Mouse (Mus musculus) intestine, embryonic 14.5 days (tissue): Measurements from ENCODE around the gene Ache. TPM values are rescaled to one million over a fixed set of nuclear protein-coding genes. Genes with fewer than 3 reads are reported as not detected.

Experiments used
- ATAC-seq: fragments of 200-750 bp; cut with Nextera tagmentation; replicated peaks from 2 replicates; pipeline ENCODE4 v1.8.0; 2017; ENCODE audit warnings: low read depth, moderate number of reproducible peaks, moderate TSS enrichment, moderate library complexity; ENCODE audit not compliant: low FRiP score, low TSS enrichment
- DNase-seq: peaks from one replicate; pipeline ENCODE4 v3.0.0-alpha.2; 2018; ENCODE audit warnings: low spot score
- H3K27ac ChIP-seq: fragments of 300-500 bp; sonication (generic); 2 replicates; pipeline ENCODE4 v1.5.1; 2014; ENCODE audit warnings: low read depth, mild to moderate bottlenecking, control low read depth
- H3K27me3 ChIP-seq: fragments of 300-500 bp; sonication (generic); replicated peaks from 2 replicates; pipeline ENCODE4 v1.6.1; 2014; ENCODE audit warnings: low read length, control low read depth; ENCODE audit not compliant: control insufficient read depth, insufficient read depth
- H3K36me3 ChIP-seq: fragments of 300-500 bp; sonication (generic); 2 replicates; pipeline ENCODE4 v1.6.1; 2014; ENCODE audit warnings: low read length, control low read depth; ENCODE audit not compliant: control insufficient read depth, insufficient read depth
- H3K4me1 ChIP-seq: fragments of 300-500 bp; sonication (generic); replicated peaks from 2 replicates; pipeline ENCODE4 v1.6.1; 2014; ENCODE audit warnings: low read length, control low read depth, mixed read lengths; ENCODE audit not compliant: control insufficient read depth, insufficient read depth
- H3K4me2 ChIP-seq: fragments of 300-500 bp; sonication (generic); 2 replicates; pipeline ENCODE4 v1.6.1; 2014; ENCODE audit warnings: low read length
- H3K4me3 ChIP-seq: fragments of 300-500 bp; sonication (generic); 2 replicates; pipeline ENCODE4 v1.5.1; 2014; ENCODE audit warnings: low read depth, low read length, control low read depth, mixed read lengths
- H3K9ac ChIP-seq: fragments of 300-500 bp; sonication (generic); 2 replicates; pipeline ENCODE4 v1.6.1; 2014; ENCODE audit warnings: mild to moderate bottlenecking, low read length
- H3K9me3 ChIP-seq: fragments of 300-500 bp; sonication (generic); 2 replicates; pipeline ENCODE4 v1.6.1; 2016; ENCODE audit warnings: low read length, control low read depth; ENCODE audit not compliant: control insufficient read depth
- WGBS: fragments of 180-500 bp; shearing (Covaris S2); extraction: QIAGEN DNeasy Blood & Tissue Kit; methylation state at CpG from one replicate; pipeline ENCODE4 v1.1.7; 2014; 5-methylcytosine and 5-hydroxymethylcytosine counted together
- polyA plus RNA-seq: library from polyadenylated mRNA; unstranded; fragments of >200 nt; fragmentation: Nextera tagmentation; extraction: Ambion mirVana; gene quantifications from 2 replicates; pipeline ENCODE4 v1.2.1, GENCODE M21; 2014

Gene Ache
- polyA plus RNA-seq, 1 experiment from 2014 or later: 13.6 TPM

- H3K27ac ChIP-seq: peak within 1 kb of the TSS; percentile 85
- WGBS: 1% methylated on average over 52 of the region's 52 CpGs
- H3K36me3 ChIP-seq: peaks cover 41% of the 10 kb centered on the region
- H3K9ac ChIP-seq: peak within 1 kb of the TSS; percentile 72
- ATAC-seq (peak; percentile 89), DNase-seq (peak; percentile 94)
- peaks cover 23% of the 10 kb centered on the region for H3K27me3 ChIP-seq
- H3K9me3 ChIP-seq: no peaks in the 10 kb centered on the region
- H3K4me1 ChIP-seq: peaks cover 7% of the 10 kb centered on the region
- peak within 1 kb of the TSS; percentile 55 for H3K4me3 ChIP-seq
- peak within 1 kb of the TSS; percentile 71 for H3K4me2 ChIP-seq
Observed at GRCm38 (mm10) chr5:137293839-137294743, 6.8 kb downstream of the Ache start, which contains the start of gene Ufsp1. TSS of gene Ufsp1 (plus strand) at chr5:137294629.

GRCm38 (mm10) chr5:137294744-137295093 is 7.4 kb downstream of the Ache start:
- Histone ChIP-seq H3K4me1 (peaks cover 5% of the 10 kb centered on the region), H3K27me3 (peaks cover 17% of the 10 kb centered on the region), H3K4me2 (peak overlapping the region; percentile 71), H3K36me3 (peaks cover 47% of the 10 kb centered on the region), H3K27ac (peak overlapping the region; percentile 85), H3K9ac (peak overlapping the region; percentile 72), H3K4me3 (peak overlapping the region; percentile 55), H3K9me3 (no peaks in the 10 kb centered on the region)
- ATAC-seq (peak; percentile 44; the same call in 1 of the 2 replicates), DNase-seq (peak; percentile 72)
- 8% methylated on average over 18 of the region's 18 CpGs for WGBS

- peak overlapping the region; percentile 71 for H3K4me2 ChIP-seq
- H3K9ac ChIP-seq: peak overlapping the region; percentile 72
- ATAC-seq (no peak), DNase-seq (no peak)
- no peaks in the 10 kb centered on the region for H3K9me3 ChIP-seq
- H3K27ac ChIP-seq: no peak overlapping the region
- H3K4me1 ChIP-seq: peaks cover 5% of the 10 kb centered on the region
- H3K36me3 ChIP-seq: peaks cover 53% of the 10 kb centered on the region
- H3K27me3 ChIP-seq: peaks cover 11% of the 10 kb centered on the region; the same call in 1 of the 2 replicates
- H3K4me3 ChIP-seq: peak overlapping the region; percentile 55
- 81% methylated on average over 9 of the region's 9 CpGs for WGBS
Observed at GRCm38 (mm10) chr5:137295296-137295695, 8.0 kb downstream of the Ache start.

GRCm38 (mm10) chr5:137295712-137296111 is 8.4 kb downstream of the Ache start:
- H3K4me1 ChIP-seq: peaks cover 5% of the 10 kb centered on the region
- 0 out of 2 replicates have a peak, but pooled peaks cover 7% of the 10 kb centered on the region for H3K27me3 ChIP-seq
- no peak for ATAC-seq
- H3K4me3 ChIP-seq: no peak overlapping the region
- no peak overlapping the region for H3K4me2 ChIP-seq
- no peak overlapping the region for H3K9ac ChIP-seq
- H3K9me3 ChIP-seq: no peaks in the 10 kb centered on the region
- 89% methylated on average over 15 of the region's 15 CpGs for WGBS
- H3K36me3 ChIP-seq: peaks cover 57% of the 10 kb centered on the region
- no peak overlapping the region for H3K27ac ChIP-seq
- no peak for DNase-seq

- WGBS: 91% methylated on average over 14 of the region's 14 CpGs
- H3K4me1 ChIP-seq: peaks cover 5% of the 10 kb centered on the region
- 0 out of 2 replicates have a peak, but pooled peaks cover 2% of the 10 kb centered on the region for H3K27me3 ChIP-seq
- no peaks in the 10 kb centered on the region for H3K9me3 ChIP-seq
- H3K4me3 ChIP-seq: no peak overlapping the region
- ATAC-seq (no peak), DNase-seq (no peak)
- no peak overlapping the region for H3K9ac ChIP-seq
- H3K27ac ChIP-seq: no peak overlapping the region
- peaks cover 71% of the 10 kb centered on the region for H3K36me3 ChIP-seq
- no peak overlapping the region for H3K4me2 ChIP-seq
Observed at GRCm38 (mm10) chr5:137297126-137297525, 9.8 kb downstream of the Ache start.

- WGBS: 87% methylated on average over 7 of the region's 7 CpGs
- H3K9ac ChIP-seq: no peak overlapping the region
- peaks cover 8% of the 10 kb centered on the region for H3K4me1 ChIP-seq
- no peak for ATAC-seq
- no peak overlapping the region for H3K4me2 ChIP-seq
- no peaks in the 10 kb centered on the region for H3K9me3 ChIP-seq
- no peak for DNase-seq
- no peak overlapping the region for H3K4me3 ChIP-seq
- H3K27me3 ChIP-seq: no peaks in the 10 kb centered on the region
- H3K27ac ChIP-seq: no peak overlapping the region
- H3K36me3 ChIP-seq: peaks cover 92% of the 10 kb centered on the region
Observed at GRCm38 (mm10) chr5:137299240-137299639, 11.9 kb downstream of the Ache start.

- ATAC-seq: no peak
- 85% methylated on average over 21 of the region's 21 CpGs for WGBS
- H3K4me3 ChIP-seq: no peak overlapping the region
Observed at GRCm38 (mm10) chr5:137301253-137301652, 13.9 kb downstream of the Ache start.

GRCm38 (mm10) chr5:137303609-137304008 is 16.3 kb downstream of the Ache start:
- peaks cover 26% of the 10 kb centered on the region for H3K4me1 ChIP-seq
- 89% methylated on average over 4 of the region's 4 CpGs for WGBS
- no peak overlapping the region for H3K4me2 ChIP-seq
- H3K9ac ChIP-seq: no peak overlapping the region
- no peak overlapping the region for H3K4me3 ChIP-seq
- H3K27ac ChIP-seq: no peak overlapping the region
- DNase-seq (no peak), ATAC-seq (no peak)
- peaks cover 76% of the 10 kb centered on the region for H3K36me3 ChIP-seq
- no peaks in the 10 kb centered on the region for H3K9me3 ChIP-seq
- H3K27me3 ChIP-seq: no peaks in the 10 kb centered on the region

More at GRCm38 (mm10) chr5:137301253-137301652, 13.9 kb downstream of the Ache start:
- Histone ChIP-seq H3K4me2 (no peak overlapping the region), H3K27ac (no peak overlapping the region), H3K27me3 (no peaks in the 10 kb centered on the region), H3K36me3 (peaks cover 95% of the 10 kb centered on the region), H3K9me3 (no peaks in the 10 kb centered on the region), H3K4me1 (peaks cover 24% of the 10 kb centered on the region), H3K9ac (no peak overlapping the region)
- no peak for DNase-seq
